Mouse (Mus musculus): ENCODE measurements at regions not wholly inside any gene's neighbourhood (a gene's known extent, or its start where the extent isn't known, plus 50 kb on each side); places are given as distances from the start of the nearest gene placed in this dataset.

DNA sequence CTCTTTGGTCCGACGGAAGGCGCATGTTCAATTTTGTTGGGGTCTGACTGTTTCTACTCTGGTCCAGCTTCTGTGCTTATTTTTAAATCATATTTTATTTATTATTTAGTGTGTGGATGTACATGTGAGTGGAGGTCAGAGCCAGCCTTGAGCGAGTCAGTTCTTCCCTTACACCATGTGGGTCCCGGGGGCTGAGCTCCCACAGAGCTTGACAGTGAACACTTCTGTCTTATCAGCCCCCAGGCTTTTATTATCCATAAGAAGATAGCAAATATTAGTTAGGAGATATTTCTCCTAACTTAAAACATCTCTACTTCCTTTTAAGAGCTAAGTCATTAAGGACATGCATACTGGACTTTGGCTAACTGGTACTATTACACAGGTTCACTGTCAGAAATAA is 197.1 kb upstream of the A230072I06Rik start:
- no peak overlapping the region for H3K27ac ChIP-seq (ENCODE audit: insufficient read depth, low read depth, low read length)
- no peaks in the 10 kb centered on the region for H3K4me1 ChIP-seq (ENCODE audit: control insufficient read depth, insufficient read depth, low read length)
- H3K4me3 ChIP-seq (ENCODE audit: insufficient read depth, low read length) = no peak overlapping the region
- TF ChIP-seq CTCF (IDR thresholded peaks at IDR 0.05; ENCODE audit: low read depth, low read length) = no peak
- TF ChIP-seq POLR2A (IDR thresholded peaks at IDR 0.05; ENCODE audit: borderline replicate concordance, low read depth, low read length) = no peak

DNA sequence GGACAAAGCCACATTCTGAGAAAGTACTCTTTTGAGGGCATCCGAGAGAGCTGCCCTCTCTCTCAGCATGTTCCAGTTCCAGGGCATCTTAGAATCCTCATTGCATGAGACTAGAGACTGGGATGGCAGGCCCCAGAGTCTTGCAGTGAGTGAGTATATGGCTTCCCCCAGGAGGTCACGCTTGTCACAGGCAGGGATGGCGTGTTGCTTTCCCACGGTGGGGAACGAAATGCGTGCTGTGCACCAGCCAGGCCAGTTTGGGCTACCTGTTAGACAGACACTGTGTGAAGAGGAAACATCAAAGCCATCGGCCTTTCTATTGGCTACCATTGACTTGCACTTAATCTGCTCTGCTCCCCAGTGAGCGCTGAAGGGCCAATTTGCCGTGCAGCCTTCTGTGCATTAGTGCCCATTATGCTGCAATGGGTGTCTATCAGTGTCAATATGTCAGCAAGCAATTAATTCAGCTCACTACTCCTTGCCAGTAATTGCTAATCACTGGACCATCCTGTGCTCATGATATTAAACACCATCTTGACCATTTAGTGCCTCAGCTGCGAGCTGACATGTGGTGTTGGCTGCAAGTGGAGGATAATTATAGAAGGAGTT is 191.3 kb upstream of the A230072I06Rik start:
- TF ChIP-seq CTCF (IDR thresholded peaks at IDR 0.05; ENCODE audit: low read depth, low read length) (no peak), POLR2A (IDR thresholded peaks at IDR 0.05; ENCODE audit: borderline replicate concordance, low read depth, low read length) (no peak)
- Histone ChIP-seq H3K27ac (ENCODE audit: insufficient read depth, low read depth, low read length) (no peak overlapping the region), H3K4me3 (ENCODE audit: insufficient read depth, low read length) (no peak overlapping the region), H3K4me1 (ENCODE audit: control insufficient read depth, insufficient read depth, low read length) (no peaks in the 10 kb centered on the region)

DNA sequence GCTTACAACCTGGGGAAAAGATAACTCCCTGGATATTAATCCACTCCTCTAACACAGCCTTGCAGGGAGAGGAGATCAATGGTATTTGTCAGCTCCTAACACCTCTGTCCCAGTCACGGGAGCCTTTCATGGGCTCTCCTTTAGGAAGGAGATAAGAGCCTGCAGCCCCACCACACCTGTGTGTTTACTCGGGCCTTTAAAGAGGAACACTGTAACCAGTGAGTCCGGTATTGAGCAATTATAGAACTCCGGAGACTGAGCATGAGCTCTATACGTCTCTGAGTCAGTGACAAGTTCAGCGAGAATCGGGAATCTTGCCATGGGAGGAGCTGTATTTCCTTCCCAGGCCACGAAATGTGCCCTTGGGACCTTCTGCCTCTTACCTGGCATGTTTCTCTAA is 178.5 kb upstream of the A230072I06Rik start:
- H3K27ac ChIP-seq (ENCODE audit: insufficient read depth, low read depth, low read length) = no peak overlapping the region
- H3K4me3 ChIP-seq (ENCODE audit: insufficient read depth, low read length) = no peak overlapping the region
- TF ChIP-seq CTCF (IDR thresholded peaks at IDR 0.05; ENCODE audit: low read depth, low read length) = no peak
- no peaks in the 10 kb centered on the region for H3K4me1 ChIP-seq (ENCODE audit: control insufficient read depth, insufficient read depth, low read length)

DNA sequence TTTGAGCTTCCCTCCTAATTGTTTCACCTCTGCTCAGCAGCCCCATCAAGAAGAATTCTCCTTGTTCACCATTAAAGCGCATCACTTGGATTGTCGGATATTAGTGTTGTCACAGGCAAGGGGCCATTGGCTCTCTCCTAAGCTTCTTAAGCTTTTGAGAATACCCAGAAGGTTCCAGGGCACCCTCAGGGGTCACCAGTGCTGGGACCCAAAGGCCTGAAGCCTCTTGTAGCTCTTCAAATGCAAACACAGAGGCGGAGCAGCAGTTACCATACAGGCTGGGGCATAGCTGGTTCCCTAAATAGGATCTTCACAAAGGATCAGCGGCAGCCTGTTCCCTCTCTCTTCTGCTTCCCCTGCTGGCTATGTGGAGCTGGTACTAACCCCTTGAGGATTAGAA is 175.3 kb upstream of the A230072I06Rik start:
- Histone ChIP-seq H3K27ac (ENCODE audit: insufficient read depth, low read depth, low read length) (no peak overlapping the region), H3K4me3 (ENCODE audit: insufficient read depth, low read length) (no peak overlapping the region), H3K4me1 (ENCODE audit: control insufficient read depth, insufficient read depth, low read length) (no peaks in the 10 kb centered on the region)
- TF ChIP-seq POLR2A (IDR thresholded peaks at IDR 0.05; ENCODE audit: borderline replicate concordance, low read depth, low read length) (no peak), CTCF (IDR thresholded peaks at IDR 0.05; ENCODE audit: low read depth, low read length) (no peak)

DNA sequence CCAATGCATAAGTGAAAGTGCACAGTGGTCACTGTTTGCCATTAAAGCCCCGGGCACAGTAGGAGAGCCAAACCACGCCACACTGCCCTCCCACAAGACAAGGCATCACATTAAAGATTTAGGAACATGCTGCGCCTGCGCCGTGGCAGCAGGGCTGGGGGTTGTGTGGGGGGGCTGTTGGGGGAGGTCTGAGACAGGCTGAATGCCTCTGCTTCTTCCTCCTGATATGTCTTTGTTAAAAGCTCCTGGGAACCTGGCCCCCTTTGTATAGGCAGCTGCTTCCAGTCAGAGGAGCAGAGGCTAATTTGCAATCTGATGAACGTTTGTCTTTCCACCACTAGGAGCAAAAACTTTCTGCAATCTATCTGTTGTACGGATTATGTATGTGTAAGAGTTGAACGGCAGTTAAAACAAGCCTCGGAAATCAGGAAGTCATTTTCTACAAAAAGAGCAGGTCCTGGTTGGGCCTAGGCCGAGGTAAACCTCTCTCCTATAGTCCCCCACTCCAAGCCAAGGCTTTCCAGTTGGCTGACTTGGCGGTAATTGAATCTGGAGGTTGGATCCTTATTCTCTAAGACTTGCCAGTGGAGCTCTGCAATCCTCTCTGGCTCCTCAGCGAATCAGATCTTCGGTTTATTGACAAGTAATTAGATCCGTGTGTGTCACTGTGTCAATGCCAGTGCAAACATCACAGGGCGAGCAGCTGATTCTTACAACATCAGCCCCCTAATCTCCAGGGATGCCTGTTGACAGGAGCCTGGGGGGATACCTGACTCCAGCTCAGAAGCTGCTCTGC is 173.3 kb upstream of the A230072I06Rik start:
- H3K27ac ChIP-seq (ENCODE audit: insufficient read depth, low read depth, low read length) = no peak overlapping the region
- H3K4me1 ChIP-seq (ENCODE audit: control insufficient read depth, insufficient read depth, low read length) = no peaks in the 10 kb centered on the region
- no peak overlapping the region for H3K4me3 ChIP-seq (ENCODE audit: insufficient read depth, low read length)
- TF ChIP-seq POLR2A (IDR thresholded peaks at IDR 0.05; ENCODE audit: borderline replicate concordance, low read depth, low read length) (no peak), CTCF (IDR thresholded peaks at IDR 0.05; ENCODE audit: low read depth, low read length) (no peak)

DNA sequence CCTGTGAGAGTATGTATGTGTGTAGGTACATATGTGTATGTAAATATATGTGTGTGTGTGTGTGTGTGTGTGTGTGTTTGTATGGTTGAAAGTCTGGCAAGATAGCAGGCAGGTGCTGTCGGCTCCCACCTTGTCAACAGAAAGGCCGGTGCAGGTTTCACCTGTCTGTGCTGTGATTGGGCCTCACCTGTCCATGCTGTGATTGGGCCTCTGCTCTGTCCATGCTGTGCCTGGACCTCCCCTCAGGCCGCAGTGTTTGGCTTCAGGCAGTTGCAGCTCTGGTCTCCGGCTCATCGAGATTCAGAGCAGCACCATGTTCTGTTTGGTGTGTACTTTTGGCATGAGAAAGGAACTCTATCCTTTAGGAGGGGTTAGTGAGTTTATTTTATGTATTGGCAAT is 170.0 kb upstream of the A230072I06Rik start:
- no peak overlapping the region for H3K27ac ChIP-seq (ENCODE audit: insufficient read depth, low read depth, low read length)
- no peak overlapping the region for H3K4me3 ChIP-seq (ENCODE audit: insufficient read depth, low read length)
- TF ChIP-seq POLR2A (IDR thresholded peaks at IDR 0.05; ENCODE audit: borderline replicate concordance, low read depth, low read length) = no peak
- no peak for TF ChIP-seq CTCF (IDR thresholded peaks at IDR 0.05; ENCODE audit: low read depth, low read length)
- H3K4me1 ChIP-seq (ENCODE audit: control insufficient read depth, insufficient read depth, low read length) = no peaks in the 10 kb centered on the region; the same call in 1 of the 2 replicates

DNA sequence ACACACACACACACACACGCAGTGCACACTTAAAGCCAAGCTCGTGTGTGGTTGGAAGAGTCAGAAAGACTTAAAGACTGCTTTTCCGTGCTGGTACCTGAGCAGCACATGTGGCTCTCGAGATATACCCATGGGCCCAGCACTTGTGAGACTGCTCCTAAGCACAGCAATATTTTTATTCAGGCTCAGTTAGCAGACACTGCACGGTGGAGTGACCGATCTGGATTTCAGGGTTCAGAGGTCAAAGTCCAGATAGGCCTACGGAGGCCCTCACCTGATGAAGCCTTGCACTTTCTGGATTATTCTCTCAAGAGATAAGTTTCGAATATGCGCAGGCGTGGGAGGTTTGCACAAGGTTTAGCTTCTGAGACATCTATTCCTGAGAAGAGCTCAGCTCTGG is 167.0 kb upstream of the A230072I06Rik start:
- Histone ChIP-seq H3K27ac (ENCODE audit: insufficient read depth, low read depth, low read length) (no peak overlapping the region), H3K4me3 (ENCODE audit: insufficient read depth, low read length) (no peak overlapping the region), H3K4me1 (ENCODE audit: control insufficient read depth, insufficient read depth, low read length) (no peaks in the 10 kb centered on the region; the same call in 1 of the 2 replicates)
- TF ChIP-seq CTCF (IDR thresholded peaks at IDR 0.05; ENCODE audit: low read depth, low read length) (no peak), POLR2A (IDR thresholded peaks at IDR 0.05; ENCODE audit: borderline replicate concordance, low read depth, low read length) (no peak)

DNA sequence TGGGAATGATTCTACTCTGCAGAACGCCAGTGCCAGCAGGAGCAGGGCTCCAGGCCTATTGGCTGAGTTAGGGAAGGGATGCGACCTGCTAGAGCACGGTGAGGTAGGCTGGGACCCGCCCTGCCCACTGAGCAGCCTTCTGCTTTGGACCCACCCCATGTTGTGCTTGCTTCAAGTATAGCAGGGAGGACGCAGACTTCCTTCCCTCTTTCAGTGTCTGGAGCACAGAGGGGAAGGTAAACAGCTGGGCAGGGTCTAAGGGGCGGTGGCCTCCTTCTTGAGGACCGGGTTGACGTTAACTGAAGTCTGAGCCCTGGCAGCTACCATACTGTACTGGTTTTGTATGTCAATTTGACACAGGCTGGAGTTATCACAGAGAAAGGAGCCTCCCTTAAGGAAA is 165.6 kb upstream of the A230072I06Rik start:
- Histone ChIP-seq H3K27ac (ENCODE audit: insufficient read depth, low read depth, low read length) (no peak overlapping the region), H3K4me1 (ENCODE audit: control insufficient read depth, insufficient read depth, low read length) (no peaks in the 10 kb centered on the region; the same call in 1 of the 2 replicates), H3K4me3 (ENCODE audit: insufficient read depth, low read length) (no peak overlapping the region)
- TF ChIP-seq CTCF (IDR thresholded peaks at IDR 0.05; ENCODE audit: low read depth, low read length) (no peak), POLR2A (IDR thresholded peaks at IDR 0.05; ENCODE audit: borderline replicate concordance, low read depth, low read length) (no peak)

DNA sequence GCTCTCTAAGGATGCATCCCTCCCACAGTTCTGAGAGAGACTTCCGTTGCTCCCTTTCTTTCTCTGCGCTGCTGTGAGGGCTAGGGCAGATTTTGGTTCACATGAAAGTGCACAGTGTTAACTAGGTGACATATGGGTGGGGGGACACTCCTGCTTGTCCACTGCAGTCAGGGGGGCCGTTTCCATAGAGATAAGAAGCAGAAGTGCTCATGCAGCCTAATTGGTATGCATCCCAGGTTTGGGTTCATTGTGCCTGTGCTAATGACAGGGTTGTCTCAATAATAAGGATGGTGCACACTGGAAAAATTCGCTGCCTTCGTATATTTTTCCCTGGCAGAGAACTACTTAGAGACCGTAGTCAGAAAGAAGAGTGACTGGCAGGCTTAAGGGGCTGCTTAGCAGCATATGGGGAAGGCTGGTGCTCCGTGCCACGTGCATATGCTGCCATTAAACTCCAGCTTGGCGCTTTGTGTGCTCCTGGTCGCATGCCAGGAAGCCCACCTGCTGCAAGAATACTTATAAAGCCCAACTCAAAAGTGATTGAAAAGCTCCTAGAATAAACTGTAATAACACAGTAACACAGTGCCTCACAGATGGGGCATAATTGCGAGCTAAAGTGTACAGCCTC is 152.1 kb upstream of the A230072I06Rik start:
- Histone ChIP-seq H3K4me3 (ENCODE audit: insufficient read depth, low read length) (no peak overlapping the region), H3K4me1 (ENCODE audit: control insufficient read depth, insufficient read depth, low read length) (no peaks in the 10 kb centered on the region), H3K27ac (ENCODE audit: insufficient read depth, low read depth, low read length) (no peak overlapping the region)
- no peak for TF ChIP-seq CTCF (IDR thresholded peaks at IDR 0.05; ENCODE audit: low read depth, low read length)
- TF ChIP-seq POLR2A (IDR thresholded peaks at IDR 0.05; ENCODE audit: borderline replicate concordance, low read depth, low read length) = no peak
